Comparison of ENCODE assay signal across 16 mouse cellular contexts in the genomic region with DNA sequence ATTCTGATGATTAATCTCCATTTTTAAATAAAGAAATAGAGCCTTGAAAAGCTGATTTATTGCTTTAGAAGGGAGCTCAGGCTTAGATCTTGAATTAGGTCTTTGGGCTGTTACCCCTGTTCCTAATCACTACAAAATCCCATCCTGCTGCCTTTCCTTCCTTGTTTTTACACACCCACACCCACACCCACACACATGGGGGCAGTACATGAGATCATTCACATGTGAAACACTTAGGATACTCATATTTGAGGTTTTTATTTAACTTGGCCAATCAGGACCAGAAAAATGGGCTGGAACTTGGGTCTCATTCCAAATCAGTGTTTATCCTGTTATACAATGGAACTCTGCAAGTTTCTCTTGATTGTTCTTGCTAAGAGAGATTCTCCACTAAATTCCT. TPM values are rescaled to one million over a fixed set of nuclear protein-coding genes. Genes with fewer than 3 reads are reported as not detected.
"Had no signal": no experiment of that assay in that cellular context is flagged by ENCODE, and none has a peak within 500 bp of the region (broad histone marks: within the 10 kb centered on the region; RNA-seq: fewer than 3 reads in every experiment).

No protein-coding gene starts in this region.

- DNase-seq: kidney, adult 8-10 months; kidney, postnatal 36 days; layer of hippocampus, adult 9-11 months; midbrain, embryonic 14.5 days; retina, postnatal 1 day; right cerebral cortex, postnatal 14 days; thymus, postnatal 36 days had no signal

- H3K9ac ChIP-seq: limb, embryonic 13.5 days had no signal

- H3K9me3 ChIP-seq: limb, embryonic 13.5 days; lung, embryonic 15.5 days; midbrain, embryonic 10.5 days; neural tube, embryonic 13.5 days had no signal

- H3K27me3 ChIP-seq: limb, embryonic 13.5 days; lung, embryonic 15.5 days; neural tube, embryonic 13.5 days had no signal

RNA-seq across cellular contexts. Expression of gene AY074887, which starts 1.3 kb away (rescaled TPM):
- total RNA-seq: layer of hippocampus, adult 18-20 months; left cerebral cortex, postnatal 36 days; megakaryocyte, adult 5-6 weeks had no signal

RNA-seq across cellular contexts. Expression of gene Chrna5, which starts 31.2 kb away (rescaled TPM):
- total RNA-seq: megakaryocyte, adult 5-6 weeks had no signal
- polyA plus RNA-seq: liver, embryonic 11.5 days; liver, embryonic 16.5 days had no signal
